Mouse (Mus musculus) neural tube, embryonic 15.5 days (tissue): ENCODE results near the gene Rgs10. TPM values are rescaled to one million over a fixed set of nuclear protein-coding genes. Genes with fewer than 3 reads are reported as not detected.
A peak's percentile ranks its signal among the peaks of the same experiment; 100 is the strongest.

Experiments used
- ATAC-seq: fragments of 200-750 bp; cut with Nextera tagmentation; 2 replicates; pipeline ENCODE4 v1.8.0; 2017; ENCODE audit warnings: mild to moderate bottlenecking, moderate TSS enrichment, moderate library complexity; ENCODE audit not compliant: low FRiP score
- H3K27ac ChIP-seq: fragments of 300-500 bp; sonication (generic); replicated peaks from 2 replicates; pipeline ENCODE4 v1.5.1; 2015; ENCODE audit warnings: mild to moderate bottlenecking, inconsistent platforms
- H3K27me3 ChIP-seq: fragments of 300-500 bp; sonication (generic); replicated peaks from 2 replicates; pipeline ENCODE4 v1.6.1; 2015; ENCODE audit warnings: inconsistent platforms
- H3K36me3 ChIP-seq: fragments of 300-500 bp; sonication (generic); 2 replicates; pipeline ENCODE4 v1.6.1; 2015; ENCODE audit warnings: inconsistent platforms
- H3K4me1 ChIP-seq: fragments of 300-500 bp; sonication (generic); 2 replicates; pipeline ENCODE4 v1.6.1; 2015; ENCODE audit warnings: inconsistent platforms
- H3K4me2 ChIP-seq: fragments of 300-500 bp; sonication (generic); 2 replicates; pipeline ENCODE4 v1.6.1; 2015; ENCODE audit warnings: inconsistent platforms, mild to moderate bottlenecking, moderate library complexity
- H3K4me3 ChIP-seq: fragments of 300-500 bp; sonication (generic); replicated peaks from 2 replicates; pipeline ENCODE4 v1.5.1; 2015; ENCODE audit warnings: mild to moderate bottlenecking, inconsistent platforms
- H3K9ac ChIP-seq: fragments of 300-500 bp; sonication (generic); replicated peaks from 2 replicates; pipeline ENCODE4 v1.6.1; 2015; ENCODE audit warnings: mild to moderate bottlenecking, inconsistent platforms
- H3K9me3 ChIP-seq: fragments of 300-500 bp; sonication (generic); replicated peaks from 2 replicates; pipeline ENCODE4 v1.6.1; 2016; ENCODE audit warnings: inconsistent platforms
- WGBS: fragments of 180-500 bp; shearing (Covaris S2); methylation state at CpG from one replicate; pipeline ENCODE4 v1.1.7; 2015; ENCODE audit warnings: mixed read lengths; 5-methylcytosine and 5-hydroxymethylcytosine counted together
- polyA plus RNA-seq: library from polyadenylated mRNA; unstranded; fragments of >200 nt; fragmentation: Nextera tagmentation; extraction: Ambion mirVana; gene quantifications from 2 replicates; pipeline ENCODE4 v1.2.1, GENCODE M21; 2015

Rgs10 gene
- 52.9 and 60.1 TPM in 2 replicates for polyA plus RNA-seq

DNA sequence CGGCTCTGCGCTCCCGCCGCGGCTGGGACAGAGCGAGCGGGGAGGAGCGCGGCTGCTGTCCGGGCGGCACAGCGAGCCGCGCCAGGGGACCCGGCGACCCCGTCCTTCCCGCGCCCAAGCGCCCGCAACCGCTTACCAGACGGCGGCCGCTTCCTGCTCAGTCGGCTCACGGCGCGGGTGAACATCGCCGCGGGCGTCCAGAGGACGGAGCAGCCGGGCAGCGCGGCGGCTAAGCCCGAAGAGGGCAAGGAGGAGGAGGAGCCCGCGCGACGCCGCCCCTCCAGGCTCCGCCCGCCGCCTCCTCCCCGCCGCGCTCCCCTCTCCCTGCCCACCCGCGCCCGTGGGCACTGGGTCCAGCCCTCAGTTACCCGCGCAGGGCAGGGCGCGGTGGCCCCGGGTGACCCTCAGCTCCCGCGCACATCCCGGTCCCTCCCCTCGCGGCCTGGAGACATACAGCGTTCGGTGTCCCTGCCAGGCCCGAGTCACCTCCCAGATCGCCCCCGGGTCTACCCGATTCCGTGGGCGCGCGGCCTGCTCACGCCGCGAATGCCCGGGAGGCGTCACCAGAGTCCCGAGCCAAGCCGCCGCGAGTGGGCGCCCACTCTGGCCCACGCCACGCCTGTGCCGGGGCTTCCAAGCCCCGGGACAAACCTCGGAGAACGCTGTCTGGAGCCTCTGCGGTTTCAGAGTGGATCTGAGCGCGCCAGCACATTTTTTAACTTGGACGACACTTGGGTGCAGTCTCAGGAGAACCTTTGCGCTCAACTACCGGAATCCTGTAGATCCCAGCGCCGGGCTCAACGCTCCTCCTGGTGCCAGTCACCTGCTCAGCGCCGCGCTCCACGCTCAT lies at the start of gene Rgs10:
TSS of gene Rgs10 (minus strand) at position 829 of the 850 bp plus-strand sequence.
- H3K4me1 ChIP-seq = peaks cover 27% of the 10 kb centered on the region
- H3K27ac ChIP-seq = peak within 1 kb of the TSS; percentile 51
- no peaks in the 10 kb centered on the region for H3K36me3 ChIP-seq
- H3K27me3 ChIP-seq = peaks cover 43% of the 10 kb centered on the region
- H3K9ac ChIP-seq = peak within 1 kb of the TSS; percentile 74
- WGBS = under 1% methylated on average over 71 of the region's 102 CpGs
- no peaks in the 10 kb centered on the region for H3K9me3 ChIP-seq
- ATAC-seq = peak; percentile 84
- peak within 1 kb of the TSS; percentile 96 for H3K4me2 ChIP-seq
- peak within 1 kb of the TSS; percentile 75 for H3K4me3 ChIP-seq

DNA sequence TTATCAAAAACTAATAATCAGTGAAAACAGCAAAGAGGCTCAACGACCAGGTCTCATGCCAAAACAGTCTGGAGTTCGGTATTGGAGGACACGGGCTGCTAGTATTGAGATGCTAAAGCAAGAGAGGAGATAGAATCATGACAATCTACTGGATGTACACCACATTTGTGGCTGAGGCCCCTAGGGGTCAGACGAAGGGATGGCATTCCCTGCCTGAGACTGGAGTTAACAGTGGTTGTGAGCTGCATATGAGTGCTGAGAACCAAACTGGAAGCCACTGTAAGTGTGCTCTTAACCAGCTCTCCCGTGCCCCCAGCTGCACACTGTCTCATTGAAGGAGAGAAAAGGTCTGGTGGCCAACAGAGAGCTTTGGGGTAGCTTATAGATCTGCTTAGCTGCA lies 43.8 kb upstream of the Rgs10 start:
- Histone ChIP-seq H3K27me3 (no peaks in the 10 kb centered on the region), H3K9me3 (no peaks in the 10 kb centered on the region), H3K4me2 (peak overlapping the region; percentile 72), H3K4me3 (peak overlapping the region; percentile 90), H3K36me3 (no peaks in the 10 kb centered on the region), H3K9ac (no peak overlapping the region), H3K27ac (no peak overlapping the region), H3K4me1 (peaks cover 24% of the 10 kb centered on the region)
- ATAC-seq = no peak
- WGBS = 81% methylated on average over 5 of the region's 5 CpGs

DNA sequence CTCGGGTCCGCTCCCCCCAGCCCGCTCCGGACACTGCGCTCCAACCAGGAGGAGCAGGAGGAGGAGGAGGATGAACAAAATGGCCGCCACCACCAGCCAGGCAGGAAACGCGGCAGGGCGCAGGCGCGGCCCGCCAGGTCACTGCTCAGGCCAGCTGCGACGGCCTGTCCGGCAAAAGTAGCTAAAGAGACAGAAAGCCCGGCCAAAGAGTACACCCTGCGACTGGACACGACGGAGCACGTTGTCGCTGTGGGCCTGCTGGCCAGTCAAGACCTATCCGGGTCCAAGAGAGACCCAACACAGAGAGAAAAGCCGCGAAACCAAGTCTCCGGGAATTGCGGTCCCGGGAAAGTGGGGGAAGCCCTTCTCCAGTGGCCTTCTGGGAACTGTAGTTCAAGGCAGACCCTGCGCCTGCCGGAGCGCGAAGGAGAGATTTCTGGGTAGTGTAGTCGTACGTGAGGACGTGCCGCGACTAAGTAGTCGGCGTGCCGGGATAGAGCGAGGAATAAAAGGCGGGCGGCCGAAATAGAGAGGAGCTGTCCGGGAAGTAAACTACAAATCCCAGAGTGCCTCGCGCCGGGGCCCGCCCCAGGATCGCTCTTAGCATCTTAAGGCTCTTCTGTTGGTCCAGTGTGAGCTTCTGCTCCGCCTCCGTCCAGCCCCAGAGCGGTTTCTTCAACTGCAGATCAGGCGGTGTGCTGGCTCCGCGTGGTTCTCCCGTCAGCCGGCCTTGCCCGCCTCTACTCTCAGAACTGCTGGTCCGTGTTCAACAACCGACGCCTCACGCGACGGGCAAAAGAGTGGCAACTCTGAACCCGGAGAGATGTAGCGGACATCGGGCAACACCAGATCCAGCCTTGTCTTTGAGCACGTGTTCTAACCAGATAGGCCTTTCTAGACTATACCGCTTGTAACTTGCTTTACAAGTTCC lies 43.0 kb upstream of the Rgs10 start, which contains the start of gene Tial1:
TSS of gene Tial1 (minus strand) at position 433 of the 931 bp plus-strand sequence.
- Histone ChIP-seq H3K9me3 (no peaks in the 10 kb centered on the region), H3K36me3 (no peaks in the 10 kb centered on the region), H3K4me1 (peaks cover 25% of the 10 kb centered on the region), H3K27me3 (no peaks in the 10 kb centered on the region), H3K4me2 (peak within 1 kb of the TSS; percentile 82), H3K27ac (peak within 1 kb of the TSS; percentile 96), H3K9ac (peak within 1 kb of the TSS; percentile 91), H3K4me3 (peak within 1 kb of the TSS; percentile 90)
- peak; percentile 99 for ATAC-seq
- under 1% methylated on average over 69 of the region's 69 CpGs for WGBS

DNA sequence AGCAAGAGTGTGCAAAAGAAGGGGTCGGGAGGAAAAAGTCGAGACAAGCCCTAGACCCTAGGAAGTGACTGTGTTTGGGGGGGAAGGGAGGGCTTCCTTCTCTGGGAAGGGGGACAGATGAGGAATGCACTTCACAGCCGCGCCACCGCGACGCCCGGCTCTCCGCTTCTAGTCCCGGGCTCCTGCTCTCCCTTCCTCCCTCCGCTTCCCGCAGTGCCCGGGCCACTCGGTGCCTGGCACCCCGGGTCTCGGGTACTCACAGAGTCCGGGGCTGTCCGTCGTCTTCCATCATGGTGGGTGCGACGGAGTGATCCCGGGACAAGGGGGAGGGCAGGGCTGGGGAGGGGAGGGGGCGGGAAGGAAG lies 42.3 kb upstream of the Rgs10 start:
- H3K4me1 ChIP-seq = peaks cover 25% of the 10 kb centered on the region
- H3K4me3 ChIP-seq = peak overlapping the region; percentile 90
- peak; percentile 19 for ATAC-seq
- under 1% methylated on average over 22 of the region's 23 CpGs for WGBS
- no peaks in the 10 kb centered on the region for H3K27me3 ChIP-seq
- peak overlapping the region; percentile 91 for H3K9ac ChIP-seq
- no peaks in the 10 kb centered on the region for H3K36me3 ChIP-seq
- H3K27ac ChIP-seq = peak overlapping the region; percentile 96
- H3K4me2 ChIP-seq = peak overlapping the region; percentile 82
- H3K9me3 ChIP-seq = no peaks in the 10 kb centered on the region

- no peak for ATAC-seq
- WGBS = under 1% methylated on average over 36 of the region's 36 CpGs
- peak overlapping the region; percentile 90 for H3K4me3 ChIP-seq
Measured at GRCm38 (mm10) chr7:128460131-128460864, 41.7 kb upstream of the Rgs10 start.

DNA sequence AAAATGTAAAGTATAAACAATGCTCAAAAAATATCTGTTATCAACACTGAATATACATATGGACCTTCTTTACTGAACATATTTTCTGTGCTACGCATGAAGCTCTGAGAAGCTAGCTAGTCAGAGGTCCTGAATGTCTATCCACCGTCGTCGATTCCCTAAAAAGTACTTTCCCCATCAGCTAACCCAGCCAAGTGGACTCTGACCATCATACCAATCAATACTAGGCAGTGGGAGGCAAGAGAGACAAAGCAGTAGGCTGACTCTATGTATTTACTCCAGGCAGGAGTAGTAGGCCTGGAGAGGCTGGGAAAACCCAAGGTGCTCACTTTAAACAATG lies 41.2 kb upstream of the Rgs10 start:
- H3K4me3 ChIP-seq = peak overlapping the region; percentile 90
- 16% methylated on average over 4 of the region's 4 CpGs for WGBS
- no peak for ATAC-seq
- H3K27ac ChIP-seq = no peak overlapping the region
- H3K4me2 ChIP-seq = peak overlapping the region; percentile 82
- no peaks in the 10 kb centered on the region for H3K27me3 ChIP-seq
- peak overlapping the region; percentile 91 for H3K9ac ChIP-seq
- no peaks in the 10 kb centered on the region for H3K36me3 ChIP-seq
- H3K4me1 ChIP-seq = peaks cover 25% of the 10 kb centered on the region
- no peaks in the 10 kb centered on the region for H3K9me3 ChIP-seq

More at GRCm38 (mm10) chr7:128460131-128460864, 41.7 kb upstream of the Rgs10 start:
- Histone ChIP-seq H3K36me3 (no peaks in the 10 kb centered on the region), H3K27ac (peak overlapping the region; percentile 96), H3K9me3 (no peaks in the 10 kb centered on the region), H3K4me1 (peaks cover 25% of the 10 kb centered on the region), H3K27me3 (no peaks in the 10 kb centered on the region), H3K9ac (peak overlapping the region; percentile 91), H3K4me2 (peak overlapping the region; percentile 82)

DNA sequence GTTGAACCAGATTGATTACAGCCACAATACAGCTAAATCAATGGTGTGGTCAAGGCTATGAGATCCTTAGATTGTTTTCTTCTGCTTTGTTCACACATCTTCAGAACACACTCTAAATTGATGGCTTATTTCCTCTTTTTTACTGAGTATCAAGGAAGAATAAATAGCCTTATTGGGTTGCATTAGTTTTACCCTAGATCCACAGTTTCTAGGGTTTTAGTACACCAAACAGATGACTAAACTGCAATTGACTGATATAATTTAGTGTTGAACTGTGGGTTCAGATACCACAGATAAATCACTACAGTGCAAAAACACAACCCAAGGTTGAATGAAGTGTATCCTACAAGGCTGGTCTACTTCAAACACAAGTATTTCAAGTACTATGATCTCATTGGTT lies 39.5 kb upstream of the Rgs10 start:
- no peak overlapping the region for H3K27ac ChIP-seq
- peaks cover 7% of the 10 kb centered on the region; the same call in 1 of the 2 replicates for H3K36me3 ChIP-seq
- H3K4me3 ChIP-seq = no peak overlapping the region
- no peaks in the 10 kb centered on the region for H3K27me3 ChIP-seq
- H3K4me2 ChIP-seq = no peak overlapping the region
- no peaks in the 10 kb centered on the region for H3K9me3 ChIP-seq
- no peak for ATAC-seq
- H3K4me1 ChIP-seq = peaks cover 25% of the 10 kb centered on the region
- H3K9ac ChIP-seq = no peak overlapping the region

- H3K9ac ChIP-seq = no peak overlapping the region
- H3K36me3 ChIP-seq = peaks cover 22% of the 10 kb centered on the region
- H3K27me3 ChIP-seq = no peaks in the 10 kb centered on the region
- H3K4me2 ChIP-seq = no peak overlapping the region
- 86% methylated on average over 1 of the region's 1 CpGs for WGBS
- no peak overlapping the region for H3K4me3 ChIP-seq
- H3K4me1 ChIP-seq = peaks cover 4% of the 10 kb centered on the region; the same call in 1 of the 2 replicates
- no peak for ATAC-seq
- no peak overlapping the region for H3K27ac ChIP-seq
- no peaks in the 10 kb centered on the region for H3K9me3 ChIP-seq
Measured at GRCm38 (mm10) chr7:128452731-128453130, 34.2 kb upstream of the Rgs10 start.

- Histone ChIP-seq H3K4me2 (no peak overlapping the region), H3K4me3 (no peak overlapping the region), H3K27ac (no peak overlapping the region), H3K36me3 (peaks cover 35% of the 10 kb centered on the region), H3K27me3 (no peaks in the 10 kb centered on the region), H3K4me1 (no peaks in the 10 kb centered on the region), H3K9me3 (no peaks in the 10 kb centered on the region), H3K9ac (no peak overlapping the region)
- no peak for ATAC-seq
- WGBS = 86% methylated on average over 2 of the region's 2 CpGs
Measured at GRCm38 (mm10) chr7:128440584-128440983, 22.0 kb upstream of the Rgs10 start.

DNA sequence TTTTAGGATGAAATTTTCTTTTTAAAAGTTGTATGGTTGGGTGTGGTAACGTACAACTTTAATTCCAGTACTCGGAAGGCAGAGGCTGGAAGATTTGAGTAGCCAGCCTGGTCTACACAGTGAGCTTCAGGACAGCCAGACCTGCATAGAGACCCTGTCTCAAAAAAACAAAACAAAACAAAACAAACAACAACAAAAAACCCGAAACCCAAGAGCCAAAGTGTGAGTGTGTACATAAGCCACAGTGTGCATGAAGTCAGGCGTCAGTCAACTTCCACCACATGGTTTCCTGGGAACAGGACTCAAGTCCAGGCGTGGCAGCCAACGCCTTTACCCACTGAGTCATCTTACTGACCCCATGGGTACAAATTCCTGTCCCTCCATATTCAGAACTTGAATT lies 20.7 kb upstream of the Rgs10 start:
- Histone ChIP-seq H3K36me3 (peaks cover 24% of the 10 kb centered on the region), H3K9ac (no peak overlapping the region), H3K9me3 (no peaks in the 10 kb centered on the region), H3K27me3 (no peaks in the 10 kb centered on the region), H3K4me2 (no peak overlapping the region), H3K4me1 (no peaks in the 10 kb centered on the region), H3K27ac (no peak overlapping the region), H3K4me3 (no peak overlapping the region)
- WGBS = 97% methylated on average over 6 of the region's 6 CpGs
- no peak for ATAC-seq

GRCm38 (mm10) chr7:128438131-128438530 lies 19.6 kb upstream of the Rgs10 start:
- ATAC-seq = no peak
- no peak overlapping the region for H3K4me2 ChIP-seq

More at GRCm38 (mm10) chr7:128438131-128438530, 19.6 kb upstream of the Rgs10 start:
- Histone ChIP-seq H3K36me3 (peaks cover 17% of the 10 kb centered on the region), H3K27ac (no peak overlapping the region), H3K4me1 (no peaks in the 10 kb centered on the region), H3K27me3 (no peaks in the 10 kb centered on the region), H3K9ac (no peak overlapping the region), H3K9me3 (no peaks in the 10 kb centered on the region), H3K4me3 (no peak overlapping the region)
